Mouse (Mus musculus): ENCODE results near the gene Clic4. TPM values are rescaled to one million over a fixed set of nuclear protein-coding genes. Genes with fewer than 3 reads are reported as not detected.

Gene Clic4
- total RNA-seq, 2 experiments from 2014 or later, result 30.2 to 35.7 TPM

DNA sequence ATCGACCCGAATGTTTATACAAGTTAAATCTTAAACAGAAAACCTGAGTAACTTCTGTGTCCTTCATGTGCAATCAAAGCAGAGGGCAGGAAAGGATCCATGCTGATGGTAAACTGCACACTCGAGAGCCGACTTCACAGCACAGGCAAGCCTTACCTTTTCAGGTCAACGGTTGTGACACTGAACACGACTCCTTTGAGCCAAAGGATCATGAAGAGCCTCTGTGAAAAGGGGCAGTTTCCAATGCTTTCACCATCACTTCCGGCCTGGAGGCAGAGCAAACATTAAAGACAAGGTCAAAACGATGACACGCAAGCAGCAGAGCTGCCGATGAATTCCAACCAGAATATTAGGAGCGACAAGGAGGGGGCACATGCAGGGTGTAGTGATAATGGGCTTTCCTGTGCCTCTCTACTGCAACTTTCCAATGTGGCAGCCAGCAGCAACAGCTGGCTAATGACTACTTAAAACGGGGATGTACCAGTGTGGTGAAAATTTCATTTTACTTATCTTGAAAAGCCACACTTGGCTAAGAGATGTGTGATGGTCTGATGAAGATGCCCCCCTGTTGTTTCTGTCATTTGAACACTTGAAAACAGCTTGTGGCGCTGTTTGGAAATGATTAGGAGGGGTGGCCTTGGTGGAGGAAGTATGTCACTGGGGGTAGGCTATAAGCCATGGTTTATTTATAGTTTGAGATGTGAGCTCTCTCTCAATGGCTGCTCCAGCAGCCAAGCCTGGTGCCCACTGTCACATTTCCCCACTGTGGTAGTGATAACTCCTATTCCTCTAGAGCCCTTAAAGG is 33.7 kb downstream of the Clic4 start:
- no peak for DNase-seq (ENCODE audit: low spot score in 2 of 2)

DNA sequence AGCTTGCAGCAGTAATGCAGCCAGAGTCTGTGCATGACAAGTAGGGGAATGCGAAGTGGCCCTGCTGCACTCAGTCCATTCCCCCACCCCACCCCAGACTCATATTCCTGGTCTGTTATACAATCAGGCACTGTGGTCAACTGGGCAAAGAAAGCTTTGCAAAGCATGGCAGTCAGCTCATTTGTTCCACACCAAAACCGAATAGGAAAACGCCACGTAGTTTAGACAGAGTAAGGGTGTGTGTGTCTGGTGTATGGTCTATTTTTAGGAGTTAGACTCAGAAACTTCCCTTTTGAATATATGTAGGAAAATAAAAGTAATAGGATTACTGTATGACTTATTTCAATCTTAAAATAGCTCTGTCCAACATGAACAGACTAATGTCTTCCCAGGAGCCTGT is 36.0 kb downstream of the Clic4 start:
- no peak for DNase-seq (ENCODE audit: low spot score in 2 of 2)

DNA sequence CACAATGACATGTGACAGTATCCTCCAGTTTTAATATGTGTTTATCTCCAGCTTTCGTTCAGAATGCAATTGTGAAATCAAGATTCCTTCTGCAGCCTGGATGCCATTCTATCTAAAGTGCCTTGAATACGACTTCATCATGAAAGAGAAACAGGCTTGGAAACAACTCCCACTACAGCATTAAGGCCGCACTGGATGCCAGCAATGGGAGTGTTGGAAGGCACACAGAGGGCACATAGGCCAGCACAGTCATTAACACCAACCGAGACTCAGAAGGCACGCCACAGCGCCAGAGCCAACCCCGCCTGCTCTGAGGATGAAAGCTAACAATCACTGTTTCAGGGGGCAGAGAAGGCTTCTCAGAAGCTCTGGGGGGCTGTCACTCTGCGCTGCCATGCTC is 37.1 kb downstream of the Clic4 start:
- no peak for DNase-seq (ENCODE audit: low spot score in 2 of 2)

DNA sequence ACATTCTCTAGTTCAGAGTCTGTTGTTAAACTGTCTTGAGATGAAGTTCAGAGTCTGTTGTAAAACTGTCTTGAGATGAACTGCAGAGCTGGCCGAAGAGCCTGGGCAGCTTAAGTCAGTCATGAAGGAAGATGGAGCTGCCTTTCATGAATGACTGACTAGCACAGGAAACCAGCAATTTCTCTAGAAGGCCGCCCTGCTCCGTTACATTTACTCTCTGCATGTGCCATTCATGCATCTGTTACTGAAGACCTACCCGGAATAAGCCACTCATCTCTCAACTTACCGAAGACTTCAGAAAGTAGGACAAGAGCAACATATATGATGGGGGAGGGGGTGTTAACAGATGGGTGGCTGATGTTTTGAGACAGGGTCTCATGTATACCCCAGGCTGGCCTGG is 40.1 kb downstream of the Clic4 start:
- DNase-seq (ENCODE audit: low spot score in 2 of 2), result no peak

DNA sequence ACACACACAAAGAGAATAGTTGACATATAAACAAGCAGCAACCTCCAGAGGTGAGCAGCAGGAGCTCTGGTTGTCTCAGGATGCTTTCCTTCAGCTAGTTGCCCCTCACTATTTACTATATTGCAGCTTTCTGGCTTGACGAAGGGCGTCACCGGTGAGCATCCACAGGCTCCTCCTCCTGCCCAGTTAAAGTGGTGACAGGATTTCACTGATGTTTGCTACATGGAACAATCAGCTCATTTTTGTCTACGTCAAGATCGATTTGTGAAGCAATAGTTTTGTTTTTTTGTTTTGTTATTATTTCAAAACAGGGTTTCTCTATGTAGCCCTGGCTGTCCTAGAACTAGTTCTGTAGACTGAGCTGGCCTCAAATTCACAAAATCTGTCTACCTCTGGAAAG is 41.1 kb downstream of the Clic4 start:
- no peak for DNase-seq (ENCODE audit: low spot score in 2 of 2)

DNA sequence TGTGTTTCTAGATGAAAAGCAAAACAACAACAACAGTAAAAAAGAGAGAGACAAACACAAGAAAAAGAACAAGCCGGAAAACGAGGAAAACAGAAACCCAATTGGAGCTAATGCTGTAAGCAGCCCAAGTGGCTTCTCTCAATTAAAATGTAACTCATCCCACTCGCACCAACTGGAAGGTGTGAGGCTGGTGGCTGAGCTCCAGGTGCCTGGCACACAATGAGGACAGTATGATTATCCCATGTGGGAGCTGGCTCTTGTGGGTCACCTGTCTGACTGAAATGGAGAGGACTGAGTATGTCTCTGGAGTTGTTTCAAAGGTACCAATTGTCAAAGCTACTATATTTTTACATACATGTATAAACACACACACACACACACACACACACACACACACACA is 41.5 kb downstream of the Clic4 start:
- DNase-seq (ENCODE audit: low spot score in 2 of 2), result no peak

DNA sequence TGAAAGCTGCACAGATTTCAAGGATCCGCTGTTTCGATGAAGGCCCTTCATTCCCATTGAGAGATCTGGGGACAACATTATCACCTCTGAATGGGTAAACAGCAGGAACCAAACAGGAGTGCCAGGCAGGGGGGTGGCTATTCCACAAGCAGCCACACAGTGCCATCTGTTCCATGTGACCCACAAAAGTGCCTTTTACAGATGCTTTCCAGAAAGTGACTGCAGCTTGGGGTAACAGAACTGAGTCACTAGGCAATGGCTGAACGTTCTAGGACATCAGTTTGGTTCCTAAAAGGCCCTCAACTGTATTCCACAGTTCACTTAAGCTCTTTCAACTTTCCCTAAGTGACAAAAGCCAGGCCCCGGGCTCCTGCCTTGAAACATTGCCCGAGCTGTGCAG is 42.0 kb downstream of the Clic4 start:
- no peak for DNase-seq (ENCODE audit: low spot score in 2 of 2)

DNA sequence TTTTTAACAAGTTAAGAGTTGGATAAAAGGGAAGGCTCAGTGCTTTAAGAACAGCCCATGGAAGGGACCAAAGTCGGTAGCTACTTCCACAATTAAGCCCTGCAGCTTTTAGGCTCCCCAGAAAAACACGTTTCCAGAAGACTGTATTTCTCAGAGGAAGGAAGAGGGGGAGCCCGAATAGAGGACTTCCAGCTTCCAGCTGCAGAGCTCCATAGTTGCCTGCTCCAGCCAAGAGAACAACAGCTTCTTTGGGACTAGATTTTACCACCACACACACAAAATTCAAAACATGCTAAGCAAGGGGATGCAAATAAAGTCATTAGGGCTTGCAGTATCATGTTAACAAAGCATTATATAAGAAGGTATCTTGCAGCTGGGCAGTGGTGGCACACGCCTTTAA is 42.7 kb downstream of the Clic4 start:
- no peak for DNase-seq (ENCODE audit: low spot score in 2 of 2)

DNA sequence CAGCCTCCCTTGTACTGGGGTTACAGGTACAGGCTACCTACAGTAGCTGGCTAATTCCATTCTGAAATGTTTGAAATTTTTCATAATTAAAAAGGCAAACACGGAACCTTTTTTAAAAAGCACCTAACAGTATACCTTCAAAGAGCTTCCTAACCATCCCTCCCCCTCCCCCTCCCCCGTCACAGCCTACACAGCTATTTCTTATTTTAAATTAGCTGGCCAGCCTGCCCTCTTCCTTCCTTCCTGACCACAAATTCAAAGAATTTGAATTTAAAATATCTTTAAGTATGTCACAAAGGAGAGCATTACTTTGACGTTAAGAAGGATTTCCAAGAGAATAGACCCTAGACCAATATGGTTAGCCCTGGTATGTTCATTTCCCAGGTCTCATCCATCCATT is 44.5 kb downstream of the Clic4 start:
- no peak for DNase-seq (ENCODE audit: low spot score in 2 of 2)

DNA sequence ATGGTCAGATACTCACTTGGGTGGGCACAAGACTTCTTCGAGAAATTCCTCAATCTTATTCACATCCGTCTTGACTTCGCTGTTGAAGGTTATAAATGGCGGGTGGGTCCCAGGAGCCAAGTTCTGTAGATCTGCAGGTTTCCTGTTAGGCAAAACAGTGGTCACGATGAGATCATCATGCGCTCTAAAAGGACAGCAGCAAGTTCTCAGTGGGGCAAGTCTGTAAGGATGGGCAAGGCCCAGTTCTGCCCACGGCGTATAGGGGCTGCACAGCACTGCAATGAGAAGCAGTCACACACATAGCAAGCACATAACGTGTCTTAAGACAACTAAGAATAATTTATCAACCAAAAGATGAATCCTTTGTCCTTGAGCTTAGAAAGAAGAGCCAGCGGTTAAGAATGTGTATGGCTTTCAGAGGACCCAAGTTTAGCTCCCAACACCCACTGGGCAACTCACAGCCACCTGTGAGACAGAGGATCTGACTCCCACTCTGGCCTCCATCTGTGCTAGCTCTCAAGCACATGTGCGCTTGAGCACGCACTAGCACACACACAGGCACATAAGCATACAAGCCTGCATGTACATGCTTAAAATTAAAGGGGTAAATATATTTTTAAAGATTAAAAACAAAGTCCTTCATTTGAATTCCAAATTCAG is 46.5 kb downstream of the Clic4 start:
- DNase-seq (ENCODE audit: low spot score in 2 of 2), result no peak

DNA sequence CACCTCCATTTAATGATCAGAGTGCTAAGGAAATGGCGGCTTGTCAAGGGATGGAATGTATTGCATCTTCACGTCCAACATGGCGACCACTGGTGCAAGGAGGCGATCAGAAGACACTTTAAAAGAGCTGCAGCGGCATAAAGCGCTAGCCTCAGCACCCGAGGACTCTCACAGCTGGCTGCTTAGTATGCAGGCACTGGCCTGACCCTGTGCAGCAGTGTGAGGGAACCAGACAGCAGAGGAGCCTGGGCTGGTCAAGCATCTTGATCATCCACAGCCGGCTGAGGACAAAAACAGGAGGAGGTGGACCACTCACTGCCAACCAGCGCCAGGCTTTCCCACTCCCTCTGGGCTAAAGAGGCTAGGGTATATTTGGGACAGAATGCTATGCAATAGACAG is 48.8 kb downstream of the Clic4 start:
- no peak for DNase-seq (ENCODE audit: low spot score in 2 of 2)

DNA sequence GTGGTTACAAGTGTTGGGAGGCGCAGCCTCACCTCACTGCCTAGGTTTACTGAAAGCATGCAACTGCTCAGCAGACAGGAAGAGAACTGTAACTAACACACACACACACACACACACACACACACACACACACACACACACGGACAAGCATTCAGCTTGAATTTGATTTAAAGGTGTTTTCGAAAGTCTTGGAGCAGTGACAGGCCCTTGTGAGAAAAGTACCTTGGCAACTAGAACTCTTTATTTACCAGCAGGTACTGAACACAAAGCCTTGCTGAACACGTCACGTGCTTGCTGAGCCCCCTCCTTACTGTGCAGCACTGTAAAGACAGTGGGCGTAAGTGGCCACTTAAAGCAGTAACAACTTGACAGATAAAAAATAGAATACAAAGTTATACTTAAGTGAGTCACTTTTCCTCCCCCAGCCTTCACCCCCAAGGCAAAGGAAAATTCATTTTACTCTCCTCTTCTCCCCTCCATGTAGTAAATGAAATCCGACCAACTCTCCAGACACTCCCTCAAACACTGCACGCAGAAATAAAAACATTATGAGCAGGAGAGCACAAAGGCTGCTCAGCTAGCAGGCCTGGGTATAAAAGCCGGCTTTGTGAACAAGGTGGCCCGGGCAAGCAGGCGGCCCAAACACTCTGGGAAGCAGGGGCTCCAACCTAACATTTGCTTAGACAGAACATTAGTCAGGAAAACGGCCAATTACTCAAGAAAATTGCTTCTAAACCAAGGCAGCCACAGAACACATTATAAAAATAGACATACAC is 50.8 kb downstream of the Clic4 start:
- DNase-seq (ENCODE audit: low spot score in 2 of 2), result no peak

DNA sequence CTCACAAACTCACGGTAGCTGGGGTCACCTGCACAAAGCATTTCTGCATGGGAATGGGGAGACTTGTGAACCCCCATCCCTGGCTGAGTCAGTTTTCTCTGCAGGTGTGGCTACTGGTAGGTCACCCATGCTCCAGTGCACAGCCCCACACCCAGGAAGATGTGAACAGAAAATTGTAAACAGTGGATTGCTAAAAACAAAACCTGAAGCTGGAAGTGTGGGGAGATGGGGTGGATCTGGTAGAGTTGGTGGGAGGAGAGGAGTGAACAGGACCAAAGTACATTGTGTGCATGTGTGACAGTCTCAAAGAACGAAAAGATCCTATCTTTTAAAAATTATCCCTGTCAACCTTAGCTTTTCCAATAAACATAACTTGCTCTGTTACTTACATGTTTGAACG is 52.0 kb downstream of the Clic4 start:
- DNase-seq (ENCODE audit: low spot score in 2 of 2), result no peak

DNA sequence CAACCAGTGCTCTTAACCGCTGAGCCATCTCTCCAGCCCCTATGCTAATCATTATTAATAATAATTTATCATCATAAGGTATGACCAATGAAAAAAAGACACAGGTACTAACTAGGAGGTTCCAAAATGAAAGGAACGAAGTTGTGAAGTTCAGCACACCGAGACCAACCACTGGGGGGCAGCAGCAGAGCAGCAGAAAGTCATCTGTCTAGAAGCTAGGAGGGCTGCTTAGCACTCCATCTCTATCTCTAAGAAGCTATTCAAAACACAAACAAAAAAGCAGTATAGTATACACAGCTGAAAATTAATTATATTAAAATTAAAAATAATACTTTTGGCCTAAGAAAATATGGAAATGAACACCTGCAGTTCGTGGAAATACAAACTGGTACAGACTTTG is 53.0 kb downstream of the Clic4 start:
- peak; percentile 82 to 85 for DNase-seq (ENCODE audit: low spot score in 2 of 2)

DNA sequence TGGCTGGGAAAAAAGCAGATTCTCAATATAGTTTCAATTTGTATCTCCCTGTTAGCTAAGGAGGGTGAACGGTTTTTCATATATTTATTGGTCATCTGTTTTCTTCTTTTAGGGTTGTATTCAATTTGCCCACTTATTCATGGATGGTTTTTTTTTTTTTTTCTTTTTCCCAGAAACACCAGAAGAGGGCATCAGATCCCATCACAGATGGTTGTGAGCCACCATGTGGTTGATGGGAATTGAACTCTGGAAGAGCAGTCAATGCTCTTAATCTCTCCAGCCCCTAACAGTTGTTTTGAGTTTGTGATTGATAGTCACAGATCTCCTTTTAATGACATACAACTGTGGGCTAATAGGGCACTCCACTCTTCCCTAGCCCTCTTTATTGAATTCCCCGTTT is 62.8 kb downstream of the Clic4 start:
- no peak for DNase-seq (ENCODE audit: low spot score in 2 of 2)

DNA sequence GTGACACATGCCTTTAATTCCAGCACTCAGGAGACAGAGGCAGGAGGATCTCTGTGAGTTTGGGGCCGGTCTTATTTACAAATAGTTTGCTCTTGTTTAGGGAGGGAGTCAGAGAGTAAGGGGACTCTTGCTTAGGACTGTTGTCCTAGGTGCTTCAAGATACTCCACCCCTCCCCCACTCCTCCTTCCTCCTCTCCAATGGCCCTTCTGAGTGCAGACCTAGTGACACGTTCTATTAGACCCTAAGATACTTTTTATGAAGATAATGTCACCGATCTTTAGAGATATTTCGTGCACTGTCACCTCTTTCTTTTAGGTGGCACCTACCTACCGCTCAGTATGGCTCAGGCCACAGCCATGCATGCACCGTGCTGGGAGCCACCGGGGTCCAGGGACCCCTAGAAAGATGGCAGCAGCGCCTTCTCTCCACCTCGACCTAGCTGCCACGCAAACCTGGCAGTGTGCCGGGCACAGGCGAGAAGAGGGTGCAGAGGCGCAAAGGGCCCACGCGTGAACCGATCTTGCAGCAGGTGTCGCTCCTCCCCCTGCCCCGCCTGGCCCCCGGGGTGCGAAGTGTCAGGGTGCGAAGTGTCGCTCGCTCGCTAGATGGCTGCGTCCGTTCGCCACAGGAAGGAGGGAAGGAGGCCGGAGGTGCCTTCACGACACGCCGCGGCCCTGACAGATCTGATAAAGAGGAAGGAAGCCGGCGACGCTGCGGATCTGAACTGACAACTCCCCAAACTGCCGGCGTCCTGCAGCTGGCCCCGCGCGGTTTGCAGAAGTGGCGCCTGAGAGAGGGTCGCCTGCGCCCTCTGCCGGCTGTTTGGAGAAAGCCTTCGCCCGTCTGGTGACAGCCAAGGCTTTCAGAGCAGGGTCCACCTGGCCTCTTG is 66.7 kb downstream of the Clic4 start:
- peak; percentile 75 to 76 for DNase-seq (ENCODE audit: low spot score in 2 of 2)

DNA sequence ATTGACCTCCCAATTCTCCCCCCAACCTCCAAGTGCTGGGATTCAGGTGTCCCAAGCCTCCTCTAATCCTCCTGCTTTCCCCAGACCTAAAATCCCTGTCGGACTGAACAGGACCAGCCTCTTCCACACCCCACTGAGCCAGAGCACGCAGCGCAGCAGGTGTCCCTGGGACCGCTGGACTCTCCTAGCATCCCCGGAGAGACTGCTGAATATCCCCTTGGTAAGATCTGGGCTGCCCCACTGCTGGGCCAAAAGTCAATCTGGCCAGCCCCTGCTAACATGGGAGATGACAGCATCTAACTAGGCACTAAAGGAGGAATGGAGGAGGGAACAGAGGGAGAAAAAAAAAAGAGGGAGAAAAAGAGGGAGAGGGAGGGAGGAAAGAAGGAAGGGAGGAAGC is 67.4 kb downstream of the Clic4 start:
- DNase-seq (ENCODE audit: low spot score in 2 of 2), result no peak

DNA sequence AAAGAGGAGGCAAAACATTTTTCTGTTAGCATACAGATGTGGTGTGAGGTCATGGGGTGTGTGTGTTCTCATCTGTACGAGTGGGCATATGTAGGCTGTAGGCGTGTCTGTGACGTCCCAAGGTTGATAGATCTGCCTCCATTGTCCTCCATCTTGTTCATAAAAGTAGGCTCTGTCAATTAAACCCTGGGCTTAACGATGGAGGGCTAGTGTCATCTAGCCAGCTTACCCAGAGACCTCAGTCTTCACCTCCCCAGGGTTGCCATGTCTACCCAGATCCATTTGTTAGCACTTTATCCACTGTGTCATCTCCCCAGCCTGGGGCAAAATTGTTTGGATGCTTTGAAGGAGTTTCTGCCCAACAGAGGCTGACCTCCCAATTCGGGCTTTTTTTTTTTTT is 67.9 kb downstream of the Clic4 start:
- no peak for DNase-seq (ENCODE audit: low spot score in 2 of 2)

DNA sequence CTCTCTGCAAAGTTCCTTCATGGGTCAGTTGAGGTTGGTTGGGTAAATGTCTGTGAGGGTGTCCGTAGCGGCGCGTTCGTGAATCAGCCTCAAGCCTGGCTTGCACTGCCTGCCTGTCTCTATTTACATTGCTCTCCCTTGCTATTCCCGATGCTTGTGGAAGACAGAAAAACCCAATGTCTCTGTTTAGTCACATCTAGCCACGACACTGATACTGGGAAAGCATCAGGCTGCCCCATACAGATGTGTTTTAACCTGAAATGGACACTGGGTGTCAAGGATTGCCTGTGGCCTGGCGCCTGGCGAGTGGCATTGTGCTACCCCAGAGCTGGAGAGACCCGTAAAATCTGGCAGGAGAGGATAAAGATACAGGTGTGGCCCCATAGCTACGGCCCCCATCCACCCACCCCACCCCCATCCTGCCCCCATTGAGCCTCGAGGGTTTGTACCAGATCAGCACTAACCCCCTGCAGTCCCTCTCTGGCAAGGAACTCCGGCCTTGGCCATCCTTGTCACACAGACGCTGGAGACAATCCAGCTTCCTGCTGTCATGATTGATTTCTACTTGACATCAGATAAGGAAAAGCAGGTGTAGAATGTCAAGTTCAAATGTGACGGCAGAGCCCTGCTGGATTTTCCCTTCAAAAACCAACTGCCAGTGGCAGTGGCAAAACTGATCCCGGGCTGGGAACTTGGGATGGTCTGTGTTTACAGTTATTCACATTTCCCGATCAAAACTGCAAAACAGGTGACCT is 68.6 kb downstream of the Clic4 start:
- no peak for DNase-seq (ENCODE audit: low spot score in 2 of 2)

DNA sequence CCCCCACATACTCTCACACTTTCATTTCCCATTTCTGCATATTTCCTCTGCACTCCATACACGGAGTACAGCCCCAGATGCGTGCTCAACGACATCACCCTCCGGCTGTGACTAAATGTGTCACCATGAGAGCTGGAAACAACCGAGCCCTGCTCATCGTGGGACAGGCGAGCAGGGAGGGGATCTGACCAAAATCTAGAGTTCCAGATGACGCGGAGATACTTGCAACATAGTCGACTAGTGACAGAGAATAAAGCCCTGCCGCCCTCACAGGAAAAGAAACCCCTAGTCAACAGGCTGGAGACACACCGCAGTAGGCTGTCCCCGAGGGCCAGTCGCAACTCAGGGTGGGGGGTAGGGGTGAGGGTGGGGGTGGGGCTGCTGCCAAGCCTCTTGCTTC is 69.3 kb downstream of the Clic4 start:
- DNase-seq (ENCODE audit: low spot score in 2 of 2), result no peak

DNA sequence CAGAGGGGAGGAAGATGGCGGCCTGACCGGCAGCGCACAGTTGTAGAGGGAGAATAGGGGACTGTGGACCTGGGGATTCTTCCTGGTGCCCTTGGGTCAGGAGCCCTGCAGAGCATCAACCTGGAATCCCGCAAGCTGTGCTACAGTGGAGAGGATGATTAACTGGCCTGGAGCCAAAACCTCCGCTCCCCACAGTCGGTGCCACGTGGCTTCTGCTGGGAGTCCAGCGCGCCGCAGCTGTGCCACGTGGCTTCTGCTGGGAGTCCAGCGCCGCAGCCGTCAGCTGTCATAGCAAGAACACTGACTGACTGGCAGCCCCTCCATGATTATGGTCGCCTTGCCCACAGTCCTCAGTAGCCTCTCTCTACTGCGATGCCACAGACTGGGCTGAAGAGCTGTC is 70.8 kb downstream of the Clic4 start:
- DNase-seq (ENCODE audit: low spot score in 2 of 2), result no peak

Measured in left cerebral cortex, adult 18-20 months (tissue).